ENCODE assay signal across 8 mouse cellular contexts in genomic region chr13:62653369-62653743, GRCm38 (mm10). TPM values are rescaled to one million over a fixed set of nuclear protein-coding genes. Genes with fewer than 3 reads are reported as not detected.
DNase-seq lines count a peak whose midpoint lies in the region; ATAC-seq and TF ChIP-seq lines count a peak whose summit lies in the region.

No protein-coding gene starts in this region.

- dilution Hi-C loops in CH12.LX (cut with MboI; ENCODE audit: extremely low pct_ligation_motif_present, extremely low pct_unique_long_range_greater_than_20kb, low sequenced_read_pairs), result no loop called here

- no peak for DNase-seq in heart, embryonic 10.5 days (ENCODE audit: low spot score)
- no peak for DNase-seq in heart, postnatal 25 days (ENCODE audit: low spot score)
- no peak for DNase-seq in CH12.LX (ENCODE audit: extremely low read depth)
- DNase-seq in liver, postnatal 0 days, result no peak
- DNase-seq in gastrocnemius, postnatal 14 days, result no peak
- DNase-seq in cerebellum, adult 11-12 months, result no peak
- DNase-seq in yolk sac, embryonic 10.5 days (ENCODE audit: low spot score), result no peak

- in situ Hi-C loops in CH12.LX (cut with MboI; ENCODE audit: low pct_ligation_motif_present, low pct_unique_long_range_greater_than_20kb, low sequenced_read_pairs), result no loop called here

- peak overlapping the region; percentile 71; the same call in 1 of the 2 replicates for H3K27ac ChIP-seq in heart, embryonic 10.5 days
- no peak overlapping the region for H3K27ac ChIP-seq in CH12.LX (ENCODE audit: insufficient read depth, low read depth)
- no peak overlapping the region for H3K27ac ChIP-seq in forebrain, embryonic 16.5 days (ENCODE audit: low read length)
- H3K27ac ChIP-seq in liver, postnatal 0 days (ENCODE audit: low read depth), result no peak overlapping the region

- peak overlapping the region; percentile 67 for H3K4me3 ChIP-seq in heart, embryonic 10.5 days
- peak overlapping the region; percentile 58 to 88 (median 70) for H3K4me3 ChIP-seq in CH12.LX (replicated peaks in 1 of 3; ENCODE audit: low read depth in 2 of 3, low read length in 2 of 3, poor library complexity in 1 of 3)
- H3K4me3 ChIP-seq in forebrain, embryonic 16.5 days (replicated peaks; ENCODE audit: low read length), result peak overlapping the region; percentile 61
- H3K4me3 ChIP-seq in liver, postnatal 0 days (ENCODE audit: low read depth, low read length), result peak overlapping the region; percentile 57

- peak overlapping the region; percentile 69 for H3K4me2 ChIP-seq in CH12.LX (ENCODE audit: insufficient read depth, low read depth, poor library complexity, severe bottlenecking)
- peak overlapping the region; percentile 62 for H3K4me2 ChIP-seq in forebrain, embryonic 16.5 days (ENCODE audit: low read length)
- H3K4me2 ChIP-seq in liver, postnatal 0 days (ENCODE audit: low read depth, low read length), result peak overlapping the region; percentile 68

- H3K36me3 ChIP-seq in heart, embryonic 10.5 days, result peaks cover 3% of the 10 kb centered on the region; the same call in 1 of the 2 replicates
- no peaks in the 10 kb centered on the region for H3K36me3 ChIP-seq in CH12.LX (replicated peaks in 1 of 2; ENCODE audit: control insufficient read depth in 1 of 2, insufficient read depth in 1 of 2, low read length in 1 of 2)
- no peaks in the 10 kb centered on the region for H3K36me3 ChIP-seq in forebrain, embryonic 16.5 days (ENCODE audit: control insufficient read depth, insufficient read depth)
- H3K36me3 ChIP-seq in liver, postnatal 0 days (replicated peaks; ENCODE audit: insufficient read depth, low read length), result no peaks in the 10 kb centered on the region

- ATAC-seq in forebrain, embryonic 16.5 days, result peak; percentile 90
- peak; percentile 67 for ATAC-seq in liver, postnatal 0 days

- WGBS in heart, embryonic 10.5 days, result 21% methylated on average over 8 of the region's 8 CpGs
- 19% methylated on average over 8 of the region's 8 CpGs for WGBS in forebrain, embryonic 16.5 days
- 19% methylated on average over 8 of the region's 8 CpGs for whole genome bisulfite sequencing in liver, postnatal 0 days (ENCODE audit: insufficient replicate concordance)

- no peaks in the 10 kb centered on the region for H3K27me3 ChIP-seq in heart, embryonic 10.5 days (ENCODE audit: insufficient read depth, poor library complexity, severe bottlenecking)
- H3K27me3 ChIP-seq in CH12.LX (replicated peaks), result no peaks in the 10 kb centered on the region
- H3K27me3 ChIP-seq in forebrain, embryonic 16.5 days (replicated peaks; ENCODE audit: control insufficient read depth, insufficient read depth, low read length), result no peaks in the 10 kb centered on the region
- no peaks in the 10 kb centered on the region for H3K27me3 ChIP-seq in liver, postnatal 0 days (ENCODE audit: insufficient read depth, low read length)

- H3K4me1 ChIP-seq in heart, embryonic 10.5 days, result no peaks in the 10 kb centered on the region
- peaks cover 0 to 6% of the 10 kb centered on the region in 2 experiments; a peak in 2 of 4 replicates for H3K4me1 ChIP-seq in CH12.LX (ENCODE audit: control insufficient read depth in 1 of 2, insufficient read depth in 2 of 2)
- no peaks in the 10 kb centered on the region for H3K4me1 ChIP-seq in forebrain, embryonic 16.5 days (replicated peaks; ENCODE audit: control insufficient read depth, insufficient read depth, low read length)
- H3K4me1 ChIP-seq in liver, postnatal 0 days (ENCODE audit: insufficient read depth), result 0 out of 2 replicates have a peak, but pooled peaks cover 3% of the 10 kb centered on the region

- no peaks in the 10 kb centered on the region; the same call in 1 of the 2 replicates for H3K9me3 ChIP-seq in heart, embryonic 10.5 days
- H3K9me3 ChIP-seq in CH12.LX (replicated peaks; ENCODE audit: low read length), result no peaks in the 10 kb centered on the region
- H3K9me3 ChIP-seq in forebrain, embryonic 16.5 days (ENCODE audit: control insufficient read depth, low read length), result peaks cover 3% of the 10 kb centered on the region; the same call in 1 of the 2 replicates
- H3K9me3 ChIP-seq in liver, postnatal 0 days (ENCODE audit: low read length), result no peaks in the 10 kb centered on the region

- no peak for TF ChIP-seq CTCF in CH12.LX (conservative IDR thresholded peaks at IDR 0.05 in 1 of 2, IDR thresholded peaks at IDR 0.05 in 1 of 2; ENCODE audit: low read depth in 2 of 2, low read length in 2 of 2)
- TF ChIP-seq CTCF in liver, postnatal 0 days (IDR thresholded peaks at IDR 0.05; ENCODE audit: low read depth), result no peak

- no peak for TF ChIP-seq RAD21 in CH12.LX (IDR thresholded peaks at IDR 0.05; ENCODE audit: low read depth, low read length)

- H3K79me2 ChIP-seq in CH12.LX (replicated peaks; ENCODE audit: control insufficient read depth, extremely low read depth, insufficient read depth, poor library complexity, severe bottlenecking), result no peaks in the 10 kb centered on the region

- no peak for TF ChIP-seq EP300 in CH12.LX (IDR thresholded peaks at IDR 0.05; ENCODE audit: low read length)
- no peak for TF ChIP-seq EP300 in liver, postnatal 0 days (IDR thresholded peaks at IDR 0.05; ENCODE audit: low read depth)

- intact Hi-C loops in heart, postnatal 25 days (cut with DNase I), result no loop called here
- intact Hi-C loops in gastrocnemius, postnatal 14 days (cut with DNase I; ENCODE audit: low total_unique reads), result no loop called here

- TF ChIP-seq POLR2A in CH12.LX (IDR thresholded peaks at IDR 0.05; ENCODE audit: low read depth, low read length), result no peak

- no peak overlapping the region for H3K9ac ChIP-seq in CH12.LX (ENCODE audit: insufficient read depth, low read depth)
- H3K9ac ChIP-seq in forebrain, embryonic 16.5 days (replicated peaks; ENCODE audit: low read depth, low read length), result peak overlapping the region; percentile 44; the same call in 1 of the 2 replicates
- peak overlapping the region; percentile 27 for H3K9ac ChIP-seq in liver, postnatal 0 days (replicated peaks)

TF ChIP-seq in CH12.LX, 34 proteins besides CTCF, POLR2A, EP300 and RAD21:
- TF ChIP-seq MEF2A (IDR thresholded peaks at IDR 0.05; ENCODE audit: borderline replicate concordance, low read depth, low read length) (no peak), SMC3 (IDR thresholded peaks at IDR 0.05; ENCODE audit: low read depth, low read length) (no peak), NELFE (IDR thresholded peaks at IDR 0.05; ENCODE audit: low read depth, low read length) (no peak), MAZ (IDR thresholded peaks at IDR 0.05; ENCODE audit: low read depth, low read length) (0 out of 2 replicates have a peak, but pooled peaks have one; percentile 50)

RNA-seq across cellular contexts. Expression of gene 6720489N17Rik, which starts 29.4 kb away (rescaled TPM):
- polyA plus RNA-seq in heart, embryonic 10.5 days (2016; fragmentation: Nextera tagmentation; extraction: Ambion mirVana), result 10.5 and 11.4 TPM in 2 replicates
- total RNA-seq in heart, postnatal 25 days (2021), result under 1 TPM; 0.88 to 0.89 TPM
- 5.1 and 5.7 TPM in 2 replicates for total RNA-seq in CH12.LX (2012; rRNA removed)
- total RNA-seq in CH12.LX (2014; rRNA removed), result 22.2 and 27.6 TPM in 2 replicates
- polyA plus RNA-seq in CH12.LX (2012; ENCODE audit: insufficient read length, low read depth), result 6.7 and 8.2 TPM in 2 replicates
- 12.0 and 13.3 TPM in 2 replicates for polyA plus RNA-seq in forebrain, embryonic 16.5 days (2015; fragmentation: Nextera tagmentation; extraction: Ambion mirVana)
- 1.3 and 1.4 TPM in 2 replicates for polyA plus RNA-seq in liver, postnatal 0 days (2015; fragmentation: Nextera tagmentation; extraction: Ambion mirVana)
- 1 to 10 TPM in 1 of 2 experiments, under 1 TPM in 1; 0.66 to 1.6 TPM for total RNA-seq in gastrocnemius, postnatal 14 days (2021)
